ENCODE assay signal across 27 mouse cellular contexts in the genomic region with DNA sequence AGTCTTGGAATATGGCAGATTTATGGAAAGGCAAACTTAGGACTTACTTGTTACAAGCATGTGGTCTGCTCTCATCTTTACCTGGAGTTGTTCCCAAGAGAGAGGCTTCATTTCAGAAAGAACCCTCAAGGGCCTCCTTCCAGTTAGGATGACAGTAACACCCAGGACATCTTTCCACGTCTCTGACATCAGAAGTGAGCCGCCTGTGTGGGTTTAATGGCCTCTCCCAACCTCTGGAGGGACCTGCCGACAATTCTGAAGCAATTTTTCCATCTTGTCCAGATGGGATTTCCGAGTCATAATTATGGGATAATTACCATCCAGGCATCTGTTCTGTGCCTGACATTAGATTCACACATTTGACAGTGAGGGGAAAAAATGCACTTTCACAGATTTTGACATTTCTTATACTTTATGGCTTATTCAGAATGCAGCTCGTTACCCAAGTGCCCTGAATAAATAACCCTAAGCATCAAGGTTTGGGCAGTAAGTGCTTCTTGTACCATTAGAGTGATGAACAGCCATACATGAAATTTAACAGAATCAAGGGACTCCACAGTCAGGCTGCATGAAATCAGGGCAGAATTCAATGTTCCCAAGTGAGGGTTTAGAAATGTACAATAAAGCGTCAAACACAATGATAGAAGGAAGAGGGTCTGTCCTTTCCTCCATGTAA. TPM values are rescaled to one million over a fixed set of nuclear protein-coding genes. Genes with fewer than 3 reads are reported as not detected.
DNase-seq lines count a peak whose midpoint lies in the region; ATAC-seq and TF ChIP-seq lines count a peak whose summit lies in the region.
"Had no signal": no experiment of that assay in that cellular context is flagged by ENCODE, and none has a peak within 500 bp of the region (broad histone marks: within the 10 kb centered on the region; RNA-seq: fewer than 3 reads in every experiment).

No protein-coding gene starts in this region.

- H3K9me3 ChIP-seq in hindbrain, embryonic 15.5 days: no peaks in the 10 kb centered on the region
- no peaks in the 10 kb centered on the region for H3K9me3 ChIP-seq in hindbrain, embryonic 12.5 days (replicated peaks)
- H3K9me3 ChIP-seq in forebrain, embryonic 14.5 days (replicated peaks; ENCODE audit: control insufficient read depth, low read length): no peaks in the 10 kb centered on the region
- H3K9me3 ChIP-seq in neural tube, embryonic 13.5 days: no peaks in the 10 kb centered on the region
- H3K9me3 ChIP-seq: embryonic facial prominence, embryonic 10.5 days; embryonic facial prominence, embryonic 15.5 days; heart, embryonic 10.5 days; heart, embryonic 15.5 days; liver, embryonic 12.5 days had no signal

- peak; percentile 62 for DNase-seq in brain, embryonic 14.5 days (ENCODE audit: low read depth)
- DNase-seq in forebrain, embryonic 14.5 days (ENCODE audit: low spot score): peak; percentile 56
- no peak for DNase-seq in frontal cortex, postnatal 25 days (ENCODE audit: low spot score in 2 of 2)
- DNase-seq in left cerebral cortex, adult 2 months (ENCODE audit: extremely low spot score in 1 of 2, low spot score in 2 of 2): no peak
- no peak for DNase-seq in yolk sac, embryonic 10.5 days (ENCODE audit: low spot score)
- DNase-seq: adrenal gland, postnatal 25 days; B cell, adult 2 months; cerebellum, adult 2 months; cerebellum, postnatal 25 days; heart, postnatal 36 days; kidney, adult 8-10 months; kidney, postnatal 4 days; left cerebral cortex, postnatal 4 days; liver, postnatal 0 days; right cerebral cortex, postnatal 4 days had no signal

- no peaks in the 10 kb centered on the region for H3K36me3 ChIP-seq in hindbrain, embryonic 15.5 days
- no peaks in the 10 kb centered on the region for H3K36me3 ChIP-seq in hindbrain, embryonic 12.5 days
- no peaks in the 10 kb centered on the region for H3K36me3 ChIP-seq in forebrain, embryonic 14.5 days (ENCODE audit: control insufficient read depth, insufficient read depth, low read length)
- H3K36me3 ChIP-seq in neural tube, embryonic 13.5 days: no peaks in the 10 kb centered on the region
- H3K36me3 ChIP-seq: embryonic facial prominence, embryonic 10.5 days; embryonic facial prominence, embryonic 15.5 days; heart, embryonic 10.5 days; heart, embryonic 15.5 days; liver, embryonic 12.5 days had no signal

- TF ChIP-seq CTCF in brain, embryonic 14.5 days (IDR thresholded peaks at IDR 0.05; ENCODE audit: borderline replicate concordance, extremely low read depth, insufficient read depth, insufficient read length): no peak
- no peak for TF ChIP-seq CTCF in left cerebral cortex, adult 2 months (IDR thresholded peaks at IDR 0.05)

- 51% methylated on average over 6 of the region's 6 CpGs for WGBS in hindbrain, embryonic 15.5 days
- 82% methylated on average over 6 of the region's 6 CpGs for WGBS in hindbrain, embryonic 12.5 days
- WGBS in forebrain, embryonic 14.5 days: 59% methylated on average over 6 of the region's 6 CpGs
- WGBS in neural tube, embryonic 13.5 days: 52% methylated on average over 6 of the region's 6 CpGs

- H3K9ac ChIP-seq in hindbrain, embryonic 15.5 days: no peak overlapping the region
- no peak overlapping the region for H3K9ac ChIP-seq in hindbrain, embryonic 12.5 days
- H3K9ac ChIP-seq in forebrain, embryonic 14.5 days (ENCODE audit: low read length): no peak overlapping the region
- no peak overlapping the region for H3K9ac ChIP-seq in neural tube, embryonic 13.5 days
- H3K9ac ChIP-seq: embryonic facial prominence, embryonic 15.5 days; heart, embryonic 15.5 days; hindbrain, embryonic 14.5 days; liver, embryonic 12.5 days; liver, postnatal 0 days had no signal

- ATAC-seq in hindbrain, embryonic 15.5 days (ENCODE audit: low FRiP score, low read depth): 0 out of 2 replicates have a peak, but pooled peaks have one; percentile 27
- ATAC-seq in hindbrain, embryonic 12.5 days (ENCODE audit: low FRiP score): no peak
- peak; percentile 34; the same call in 1 of the 2 replicates for ATAC-seq in forebrain, embryonic 14.5 days
- ATAC-seq in neural tube, embryonic 13.5 days (ENCODE audit: low read depth): peak; percentile 82
- ATAC-seq: liver, embryonic 12.5 days; liver, postnatal 0 days had no signal

- no peak overlapping the region for H3K4me2 ChIP-seq in hindbrain, embryonic 15.5 days
- H3K4me2 ChIP-seq in hindbrain, embryonic 12.5 days (replicated peaks): no peak overlapping the region
- no peak overlapping the region for H3K4me2 ChIP-seq in forebrain, embryonic 14.5 days (ENCODE audit: low read length)
- H3K4me2 ChIP-seq in neural tube, embryonic 13.5 days: no peak overlapping the region
- H3K4me2 ChIP-seq: embryonic facial prominence, embryonic 15.5 days; heart, embryonic 15.5 days; hindbrain, embryonic 14.5 days; liver, embryonic 12.5 days; midbrain, embryonic 11.5 days had no signal

- peak overlapping the region; percentile 48 for H3K27ac ChIP-seq in hindbrain, embryonic 15.5 days (replicated peaks)
- no peak overlapping the region for H3K27ac ChIP-seq in hindbrain, embryonic 12.5 days
- no peak overlapping the region for H3K27ac ChIP-seq in forebrain, embryonic 14.5 days (ENCODE audit: low read depth, low read length)
- H3K27ac ChIP-seq in neural tube, embryonic 13.5 days (replicated peaks): peak overlapping the region; percentile 75
- H3K27ac ChIP-seq in left cerebral cortex, adult 2 months: no peak overlapping the region
- H3K27ac ChIP-seq: embryonic facial prominence, embryonic 10.5 days; embryonic facial prominence, embryonic 15.5 days; heart, embryonic 10.5 days; heart, embryonic 15.5 days; hindbrain, embryonic 14.5 days; kidney, postnatal 0 days; liver, embryonic 12.5 days had no signal

- intact Hi-C loops in left cerebral cortex, adult 2 months (cut with DNase I): no loop called here

- H3K4me3 ChIP-seq in hindbrain, embryonic 15.5 days: no peak overlapping the region
- no peak overlapping the region for H3K4me3 ChIP-seq in hindbrain, embryonic 12.5 days
- no peak overlapping the region for H3K4me3 ChIP-seq in forebrain, embryonic 14.5 days (ENCODE audit: low read depth, low read length)
- H3K4me3 ChIP-seq in neural tube, embryonic 13.5 days: no peak overlapping the region
- no peak overlapping the region for H3K4me3 ChIP-seq in left cerebral cortex, adult 2 months
- H3K4me3 ChIP-seq: embryonic facial prominence, embryonic 10.5 days; embryonic facial prominence, embryonic 15.5 days; heart, embryonic 10.5 days; heart, embryonic 15.5 days; liver, embryonic 12.5 days; myocyte had no signal

- peaks cover 6% of the 10 kb centered on the region; the same call in 1 of the 2 replicates for H3K4me1 ChIP-seq in hindbrain, embryonic 15.5 days (replicated peaks)
- 0 out of 2 replicates have a peak, but pooled peaks cover 3% of the 10 kb centered on the region for H3K4me1 ChIP-seq in hindbrain, embryonic 12.5 days
- no peaks in the 10 kb centered on the region for H3K4me1 ChIP-seq in forebrain, embryonic 14.5 days (ENCODE audit: control insufficient read depth, insufficient read depth, low read length)
- H3K4me1 ChIP-seq in neural tube, embryonic 13.5 days (replicated peaks): peaks cover 14% of the 10 kb centered on the region; the same call in 1 of the 2 replicates
- H3K4me1 ChIP-seq: embryonic facial prominence, embryonic 10.5 days; heart, embryonic 10.5 days; heart, embryonic 15.5 days; liver, embryonic 12.5 days had no signal

- H3K27me3 ChIP-seq in hindbrain, embryonic 15.5 days: no peaks in the 10 kb centered on the region
- H3K27me3 ChIP-seq in hindbrain, embryonic 12.5 days: no peaks in the 10 kb centered on the region
- no peaks in the 10 kb centered on the region for H3K27me3 ChIP-seq in forebrain, embryonic 14.5 days (replicated peaks; ENCODE audit: control insufficient read depth, insufficient read depth, low read length)
- no peaks in the 10 kb centered on the region for H3K27me3 ChIP-seq in neural tube, embryonic 13.5 days
- H3K27me3 ChIP-seq: embryonic facial prominence, embryonic 15.5 days; heart, embryonic 15.5 days; liver, embryonic 12.5 days had no signal

- no peak for TF ChIP-seq POLR2A in brain, embryonic 14.5 days (IDR thresholded peaks at IDR 0.05; ENCODE audit: borderline replicate concordance, extremely low read depth, insufficient read depth, insufficient read length, poor library complexity, severe bottlenecking)

RNA-seq across cellular contexts. Expression of gene Rin2, which starts 43.8 kb away (rescaled TPM):
- 15.7 and 16.4 TPM in 2 replicates for polyA plus RNA-seq in hindbrain, embryonic 15.5 days (2015; fragmentation: Nextera tagmentation; extraction: Ambion mirVana)
- polyA plus RNA-seq in hindbrain, embryonic 12.5 days (2016; fragmentation: Nextera tagmentation; extraction: Ambion mirVana): 21.4 and 29.2 TPM in 2 replicates
- polyA plus RNA-seq in brain, embryonic 14.5 days (2012; rRNA removed): 7.0 and 12.0 TPM in 2 replicates
- polyA plus RNA-seq in forebrain, embryonic 14.5 days (2014; fragmentation: Nextera tagmentation; extraction: Ambion mirVana): 9.0 and 11.1 TPM in 2 replicates
- 17.2 and 18.2 TPM in 2 replicates for polyA plus RNA-seq in neural tube, embryonic 13.5 days (2015; fragmentation: Nextera tagmentation; extraction: Ambion mirVana)
- total RNA-seq in left cerebral cortex, adult 2 months (2021): 10 to 100 TPM; 24.2 to 29.3 TPM

Comparison
In these comparisons a context has a peak if more than half of its experiments do, and no peak if none do; other contexts are left out.
1. H3K27ac ChIP-seq: peak in hindbrain, embryonic 15.5 days (single experiment) and neural tube, embryonic 13.5 days (single experiment); none in hindbrain, embryonic 12.5 days (single experiment), forebrain, embryonic 14.5 days (single experiment) and left cerebral cortex, adult 2 months (single experiment).
2. DNase-seq: peak in brain, embryonic 14.5 days (single experiment) and forebrain, embryonic 14.5 days (single experiment); none in frontal cortex, postnatal 25 days (0 of 2), left cerebral cortex, adult 2 months (0 of 2) and yolk sac, embryonic 10.5 days (single experiment).